Mouse (Mus musculus): ENCODE measurements around the gene Cadm1.
A peak's percentile ranks its signal among the peaks of the same experiment; 100 is the strongest.

The Cadm1 gene

DNA sequence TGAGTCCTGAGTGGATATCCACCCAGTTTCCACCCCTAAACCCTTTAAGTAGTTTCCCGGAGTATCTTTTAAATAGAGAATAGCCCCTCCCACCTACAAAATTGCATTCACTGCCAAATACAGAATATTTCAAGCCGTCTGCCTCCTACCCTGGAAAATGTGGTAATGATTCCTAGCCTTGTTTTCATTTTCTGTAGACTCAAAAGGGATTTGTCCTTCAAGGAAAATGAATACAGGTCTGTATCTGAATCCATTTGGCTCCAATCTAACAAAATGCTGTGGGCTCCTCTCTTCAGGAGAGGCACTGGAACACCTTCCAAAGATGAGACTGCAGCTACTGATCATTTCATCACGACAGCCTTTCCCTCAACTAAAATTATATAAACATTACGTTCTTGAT is 271.3 kb downstream of the Cadm1 start:
- DNase-seq (ENCODE audit: low spot score in 2 of 2): no peak

DNA sequence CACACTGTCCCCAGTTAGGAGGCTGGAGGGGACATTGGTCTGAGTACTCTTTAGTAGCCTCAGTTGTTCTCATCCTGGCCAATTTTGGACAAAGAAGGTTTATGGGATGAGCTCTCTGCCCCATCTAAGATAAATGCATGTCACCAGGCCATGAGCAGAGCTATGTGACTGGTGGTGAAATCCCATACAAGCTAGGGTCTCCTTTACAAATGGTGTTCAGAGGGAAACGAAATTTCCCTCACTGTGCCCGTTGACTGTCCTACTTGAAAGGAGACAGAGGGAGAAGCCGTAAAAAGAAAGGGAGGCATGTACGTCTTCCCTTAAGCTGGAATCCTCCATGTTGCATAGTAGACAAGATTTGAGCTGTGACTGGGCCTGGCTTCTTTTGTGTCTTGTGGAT is 272.6 kb downstream of the Cadm1 start:
- no peak for DNase-seq (ENCODE audit: low spot score in 2 of 2)

DNA sequence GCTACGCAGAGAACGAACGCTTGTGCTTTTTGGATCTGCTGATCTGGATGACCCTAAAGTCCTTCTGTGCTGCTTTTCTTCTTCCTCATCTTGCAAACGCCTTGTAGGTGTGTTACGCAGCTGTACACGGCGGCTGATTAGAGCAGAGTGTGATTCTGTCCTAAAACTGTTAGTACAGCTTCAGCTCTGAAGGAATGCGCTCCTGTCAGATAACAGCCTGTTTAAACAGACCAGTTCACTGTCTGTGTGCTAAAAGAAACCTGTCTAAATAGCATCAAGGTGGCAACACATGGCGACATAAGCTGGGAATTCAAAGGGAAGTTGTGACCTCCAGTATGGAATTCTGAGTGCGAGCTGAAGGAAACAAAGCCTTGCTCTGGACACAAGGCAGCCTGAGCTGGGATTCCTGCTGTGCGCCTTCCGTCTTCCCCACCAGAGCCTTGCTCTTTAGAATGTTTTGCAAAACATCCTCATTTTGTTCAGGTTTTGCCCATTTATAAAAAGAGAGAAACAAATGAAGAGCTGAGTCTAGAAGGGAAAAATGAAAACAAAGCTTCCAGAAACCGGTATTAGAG is 273.6 kb downstream of the Cadm1 start:
- no peak for DNase-seq (ENCODE audit: low spot score in 2 of 2)

DNA sequence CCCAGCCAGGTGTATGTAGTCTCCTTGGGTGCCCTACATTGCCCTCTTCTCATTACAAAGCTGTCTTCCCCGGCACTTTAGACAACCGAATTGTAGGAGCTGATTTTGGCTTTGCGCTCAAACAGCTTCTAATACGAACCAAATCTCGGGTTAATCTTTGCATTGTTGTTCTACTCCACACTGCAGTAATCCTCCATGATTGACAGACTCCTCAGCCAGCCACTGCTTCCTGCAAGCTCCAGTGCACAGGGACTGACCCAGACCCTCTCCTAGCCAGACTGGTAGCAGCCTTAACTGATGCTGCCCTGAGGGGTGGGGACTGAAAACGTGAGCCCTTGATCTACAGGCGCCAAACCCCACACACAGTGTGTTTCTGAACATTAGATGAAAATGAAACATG is 275.7 kb downstream of the Cadm1 start:
- DNase-seq (ENCODE audit: low spot score in 2 of 2): no peak

DNA sequence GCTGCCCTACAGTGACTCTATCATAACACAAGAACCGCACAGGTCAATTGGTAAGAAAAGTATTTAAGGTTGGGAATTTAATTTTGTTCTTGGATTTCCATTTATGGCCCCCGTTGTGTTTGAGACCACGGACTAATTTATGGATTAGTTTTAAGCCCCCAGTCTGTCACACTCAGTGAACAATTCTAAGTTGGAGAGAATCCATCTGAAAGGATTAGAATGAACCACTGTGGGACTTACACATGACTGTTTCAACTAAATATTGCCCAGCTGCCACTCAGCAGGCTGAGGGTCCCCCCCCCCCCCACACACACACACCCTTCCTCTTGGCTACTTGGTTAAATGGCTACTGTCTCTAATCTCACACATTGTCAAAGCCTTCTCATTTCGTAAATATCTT is 295.7 kb downstream of the Cadm1 start:
- no peak for DNase-seq (ENCODE audit: low spot score in 2 of 2)

DNA sequence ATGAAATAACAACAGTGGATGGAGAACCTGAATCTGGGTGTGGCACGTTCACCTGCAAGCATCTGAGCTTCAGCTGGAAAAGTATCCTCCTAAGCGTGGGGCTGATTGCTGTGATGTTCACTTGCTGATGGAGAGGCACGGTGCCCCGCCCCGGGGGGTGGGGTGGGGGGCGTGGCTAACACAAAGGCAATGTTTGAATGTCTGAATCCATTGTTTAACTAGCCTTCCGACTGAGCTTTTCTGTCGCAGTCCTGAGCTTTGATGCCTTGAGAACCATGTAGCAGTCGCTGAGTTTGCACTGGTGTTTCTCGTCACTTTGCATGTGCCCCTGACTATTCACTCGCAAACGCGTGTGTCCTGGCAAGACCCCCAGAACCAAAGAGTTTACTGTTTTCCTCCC is 298.8 kb downstream of the Cadm1 start:
- DNase-seq (ENCODE audit: low spot score in 2 of 2): no peak

DNA sequence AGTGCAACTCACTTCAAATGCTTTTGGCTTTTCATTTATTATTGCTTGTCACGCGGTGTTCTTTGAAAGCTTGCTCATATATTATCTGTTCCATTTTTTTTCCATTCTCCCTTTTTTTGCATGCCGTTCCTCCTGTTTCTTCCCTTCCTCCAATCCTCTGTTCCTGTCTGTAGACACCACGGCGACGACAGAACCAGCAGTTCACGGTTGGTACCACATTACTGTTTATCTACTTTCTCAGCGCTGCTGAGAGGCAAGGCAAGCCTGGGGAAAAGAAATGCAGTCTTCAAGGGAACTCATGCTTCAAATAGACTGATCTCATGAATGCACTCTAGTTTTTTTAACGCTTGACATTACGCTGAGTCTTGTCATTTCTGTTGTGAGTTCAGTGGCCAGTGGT is 299.2 kb downstream of the Cadm1 start:
- DNase-seq (ENCODE audit: low spot score in 2 of 2): no peak

DNA sequence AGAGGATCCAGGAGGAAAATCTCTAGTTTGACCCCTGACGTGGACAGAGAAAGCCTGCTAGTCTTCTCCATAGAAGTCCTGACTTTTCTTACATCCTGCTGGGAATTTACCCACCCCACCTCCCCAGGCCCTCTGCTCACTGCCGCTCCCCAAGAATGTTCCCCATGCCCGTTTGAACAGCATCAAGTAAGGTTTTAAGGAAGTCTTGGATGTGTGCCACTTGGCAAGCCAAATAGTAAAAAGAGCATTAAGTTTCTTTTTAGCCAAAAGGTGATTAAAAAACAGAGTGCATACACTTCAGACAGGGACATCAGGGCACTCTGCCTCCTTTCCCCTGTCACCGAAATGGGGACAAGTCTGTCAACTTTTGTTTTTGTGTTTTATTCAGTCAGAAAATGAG is 299.9 kb downstream of the Cadm1 start:
- DNase-seq (ENCODE audit: low spot score in 2 of 2): no peak

DNA sequence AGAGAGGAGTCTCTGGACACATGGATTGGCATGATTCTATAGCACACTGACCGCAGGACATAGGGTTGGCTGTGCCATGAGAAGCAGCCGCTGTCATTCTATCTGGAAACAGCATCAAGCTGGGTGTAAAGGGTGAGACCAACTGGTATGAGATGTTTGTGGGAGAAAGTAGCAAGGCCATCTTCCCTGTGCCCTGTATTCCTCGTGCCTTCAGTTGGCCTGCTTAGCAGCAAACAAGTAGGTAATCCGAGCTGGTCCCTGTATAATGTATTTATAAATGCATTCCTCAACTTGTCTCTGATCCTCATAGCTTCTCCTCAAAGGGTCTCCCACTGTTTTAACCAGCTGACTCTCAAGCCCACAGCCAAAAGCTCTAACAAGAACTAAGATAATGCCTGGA is 301.4 kb downstream of the Cadm1 start:
- no peak for DNase-seq (ENCODE audit: low spot score in 2 of 2)

DNA sequence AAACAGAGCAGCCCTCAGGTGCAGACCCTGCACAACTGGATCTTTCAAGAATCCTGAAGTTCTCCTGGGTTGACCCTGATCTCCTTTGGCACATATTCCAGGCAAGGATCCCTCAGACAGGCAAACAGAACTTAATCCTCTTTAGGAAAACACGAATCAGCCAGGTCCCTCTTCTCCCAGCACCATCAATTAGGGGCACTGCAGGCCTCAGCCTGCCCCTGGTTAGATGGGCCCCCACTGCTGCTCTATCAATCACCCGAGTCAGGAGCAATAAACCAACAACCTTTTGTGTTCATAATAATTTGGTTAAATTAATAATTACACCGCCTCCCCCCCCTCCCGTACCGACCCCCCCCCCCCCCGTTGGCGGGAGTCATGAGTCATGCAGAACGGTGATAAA is 308.2 kb downstream of the Cadm1 start:
- no peak for DNase-seq (ENCODE audit: low spot score in 2 of 2)

DNA sequence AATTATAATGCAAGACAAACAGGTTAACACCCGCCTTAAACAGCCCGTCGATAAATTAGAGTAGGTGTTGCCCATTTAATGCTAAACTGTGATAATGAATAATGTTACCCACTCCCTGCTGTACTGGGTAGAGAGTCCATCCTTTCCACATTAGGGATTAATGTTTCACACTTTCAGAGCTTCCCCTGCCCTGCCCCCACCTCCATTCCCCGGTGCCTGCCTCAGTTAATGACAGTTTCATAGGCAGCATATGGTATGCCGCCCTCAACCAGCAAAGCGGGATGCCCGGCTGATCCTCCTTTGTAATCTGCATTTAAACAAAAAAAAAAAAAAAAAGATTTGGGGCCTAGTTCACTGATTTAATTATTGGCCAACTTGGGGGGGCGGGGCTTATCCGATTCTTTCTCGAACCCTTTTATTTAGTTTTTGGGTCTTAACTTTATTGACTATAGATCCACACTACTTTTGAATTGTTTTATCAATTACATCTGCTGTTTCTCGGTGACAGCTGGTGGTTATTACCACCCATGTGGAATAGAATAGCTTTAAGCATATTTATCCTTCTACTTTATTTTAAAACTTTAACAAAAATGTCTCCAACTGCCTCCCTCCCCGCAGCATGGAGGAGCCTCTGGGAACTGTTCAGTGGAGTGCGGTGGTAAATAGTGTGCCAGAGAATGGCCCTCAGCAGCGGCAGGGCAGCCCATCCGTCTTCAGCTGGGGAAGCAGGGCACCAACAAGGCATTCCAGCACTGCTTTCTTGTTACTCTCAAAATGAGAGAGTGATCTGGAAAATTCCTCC is 309.1 kb downstream of the Cadm1 start:
- DNase-seq (ENCODE audit: low spot score in 2 of 2): no peak

DNA sequence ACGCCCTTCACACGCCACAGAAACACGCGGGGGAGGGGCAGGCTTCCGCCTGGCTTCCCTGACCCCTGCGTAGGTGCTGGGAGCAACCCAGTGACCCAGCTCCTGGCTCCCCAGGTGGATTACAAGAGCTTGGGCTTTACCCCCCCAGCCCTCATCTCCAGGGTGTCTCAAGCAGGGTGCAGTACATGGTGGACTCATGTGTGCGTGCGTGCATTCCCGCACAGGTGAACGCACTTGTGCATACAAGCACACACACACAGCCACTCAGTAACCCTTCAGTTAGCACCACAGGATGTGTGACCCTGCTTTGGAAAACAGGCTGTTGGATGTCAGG is 309.7 kb downstream of the Cadm1 start:
- DNase-seq (ENCODE audit: low spot score in 2 of 2): no peak

DNA sequence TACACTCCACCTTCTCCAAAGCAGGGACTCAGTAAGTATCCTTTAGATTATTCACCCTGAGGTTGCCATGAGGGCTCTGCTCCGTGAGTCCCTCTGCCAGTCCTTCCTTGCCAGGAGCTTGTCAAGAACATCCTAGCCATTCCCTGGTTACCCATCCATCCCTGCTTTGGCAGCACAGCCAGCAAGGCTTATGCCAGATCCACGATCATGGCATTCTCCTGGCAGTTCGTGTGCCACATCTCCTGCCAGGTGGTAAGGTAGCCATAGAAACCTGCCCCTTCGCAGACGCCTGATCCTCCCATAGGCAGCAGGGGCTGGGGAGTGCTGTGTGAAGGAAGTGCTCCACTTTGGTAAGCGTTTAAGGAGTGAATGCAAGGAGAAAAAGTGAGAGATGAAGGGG is 313.4 kb downstream of the Cadm1 start:
- no peak for DNase-seq (ENCODE audit: low spot score in 2 of 2)

DNA sequence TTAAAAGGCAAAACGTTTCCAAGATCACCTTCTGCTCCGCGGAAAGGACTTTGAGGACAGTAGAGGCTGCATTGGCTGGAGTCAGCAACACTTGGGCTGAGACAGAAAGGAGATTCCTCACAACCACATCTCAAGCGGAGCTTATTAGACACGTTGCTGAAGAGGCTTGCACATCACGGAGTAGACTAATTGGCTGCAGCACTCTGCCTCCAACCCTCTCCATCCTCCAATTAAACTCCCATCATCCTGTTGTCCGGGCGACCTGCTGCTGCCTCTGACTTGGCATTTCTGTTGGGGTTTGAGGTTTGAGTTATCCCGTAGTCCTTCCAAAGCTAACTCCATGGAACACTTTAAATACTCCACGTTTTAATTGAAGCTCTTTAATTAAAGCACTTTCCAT is 316.3 kb downstream of the Cadm1 start:
- DNase-seq (ENCODE audit: low spot score in 2 of 2): no peak

DNA sequence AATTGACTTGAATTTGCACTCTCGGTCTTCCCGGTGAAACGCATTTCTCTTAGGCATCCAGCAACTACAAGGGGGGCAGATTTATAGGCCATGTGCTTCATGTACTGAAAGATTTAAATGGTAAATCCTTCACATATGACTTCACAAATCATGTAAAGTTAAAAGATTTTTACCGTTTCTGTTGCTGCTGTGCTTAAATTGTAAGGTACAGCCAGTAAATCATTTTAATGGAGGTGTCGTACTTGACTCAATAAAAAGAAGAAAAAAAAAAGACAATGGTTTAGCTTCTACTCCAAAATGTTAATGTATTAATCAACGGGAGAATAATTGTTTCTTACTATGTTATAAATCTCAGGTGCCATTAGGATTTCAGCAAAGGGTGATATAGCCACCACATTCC is 317.0 kb downstream of the Cadm1 start:
- DNase-seq (ENCODE audit: low spot score in 2 of 2): no peak

DNA sequence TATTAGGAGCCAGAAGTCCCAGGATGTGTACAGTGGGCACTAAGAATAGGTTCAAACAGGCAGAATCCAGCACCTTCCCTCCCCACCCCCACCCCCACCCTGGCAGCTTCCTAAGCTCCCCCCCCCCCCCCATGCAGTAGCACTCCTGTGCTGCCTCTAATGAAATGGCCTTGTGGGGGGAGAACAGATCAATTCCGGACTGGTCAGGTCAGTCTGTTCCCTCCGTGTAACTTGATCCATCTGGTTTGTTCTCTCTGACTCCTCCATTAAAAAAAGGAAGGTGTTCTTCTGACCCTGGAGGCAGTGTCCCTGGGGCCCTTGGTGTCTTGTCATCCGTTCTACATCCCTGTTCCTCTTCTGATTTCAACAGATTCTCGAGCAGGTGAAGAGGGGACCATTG is 317.8 kb downstream of the Cadm1 start:
- DNase-seq (ENCODE audit: low spot score in 2 of 2): no peak

DNA sequence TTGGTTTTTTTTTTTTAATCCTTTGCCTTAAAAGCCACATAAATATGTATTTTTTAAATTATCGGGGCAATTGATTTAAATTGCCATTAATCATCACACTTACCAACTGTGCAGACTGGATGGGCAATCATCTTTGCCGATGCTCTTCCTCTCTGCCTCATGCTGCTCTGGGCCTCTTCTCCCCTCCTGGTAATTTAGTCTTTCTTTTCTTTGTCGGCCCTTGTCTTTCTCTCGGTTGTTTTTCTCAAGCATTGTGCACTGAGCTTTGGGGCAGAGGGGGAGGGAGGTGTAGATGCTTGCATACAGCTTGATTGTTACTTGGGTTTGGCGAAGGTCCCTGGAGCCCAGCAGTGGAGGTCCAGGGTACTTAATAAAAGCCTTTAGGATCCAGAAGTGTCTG is 318.8 kb downstream of the Cadm1 start:
- no peak for DNase-seq (ENCODE audit: low spot score in 2 of 2)

DNA sequence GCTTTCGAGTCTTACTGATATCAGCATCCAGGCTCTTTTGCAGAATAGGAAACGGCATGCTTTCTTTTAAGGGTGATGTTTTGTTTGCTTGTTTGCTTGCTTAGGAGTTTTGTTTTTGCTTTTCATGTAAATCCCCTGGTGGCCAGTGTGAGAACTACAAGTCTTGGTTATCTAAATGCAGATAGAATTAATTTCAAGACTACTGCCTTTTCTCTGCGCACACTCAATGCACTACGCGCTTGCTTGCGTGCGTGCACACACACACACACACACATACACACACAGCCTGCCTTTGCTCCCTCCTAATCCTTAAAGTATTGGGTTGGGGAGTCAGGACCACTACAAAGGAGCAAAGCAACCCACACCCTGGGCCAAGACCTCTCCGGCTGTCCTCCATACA is 326.3 kb downstream of the Cadm1 start:
- DNase-seq (ENCODE audit: low spot score in 2 of 2): peak in 1 of 2 experiments; percentile 1

DNA sequence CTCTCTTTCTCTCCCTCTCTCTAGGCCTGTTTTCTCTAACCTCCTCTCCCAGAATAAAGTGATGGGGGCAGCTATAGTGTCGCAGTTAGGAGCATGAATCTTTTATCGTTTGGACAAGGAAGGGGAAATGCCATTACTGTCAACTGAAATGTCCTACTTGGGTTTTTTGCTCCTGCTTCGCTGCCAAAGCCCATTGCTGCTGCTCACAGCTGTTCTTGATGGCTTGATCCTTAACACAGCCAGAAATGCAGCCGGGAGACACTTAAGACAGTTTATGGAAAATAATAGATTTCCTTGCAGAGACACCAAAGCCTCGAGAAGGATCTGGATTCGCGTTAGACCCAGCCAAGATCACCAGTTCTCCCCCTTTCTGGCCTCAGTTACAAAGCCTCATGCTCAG is 327.3 kb downstream of the Cadm1 start:
- DNase-seq (ENCODE audit: low spot score in 2 of 2): no peak

DNA sequence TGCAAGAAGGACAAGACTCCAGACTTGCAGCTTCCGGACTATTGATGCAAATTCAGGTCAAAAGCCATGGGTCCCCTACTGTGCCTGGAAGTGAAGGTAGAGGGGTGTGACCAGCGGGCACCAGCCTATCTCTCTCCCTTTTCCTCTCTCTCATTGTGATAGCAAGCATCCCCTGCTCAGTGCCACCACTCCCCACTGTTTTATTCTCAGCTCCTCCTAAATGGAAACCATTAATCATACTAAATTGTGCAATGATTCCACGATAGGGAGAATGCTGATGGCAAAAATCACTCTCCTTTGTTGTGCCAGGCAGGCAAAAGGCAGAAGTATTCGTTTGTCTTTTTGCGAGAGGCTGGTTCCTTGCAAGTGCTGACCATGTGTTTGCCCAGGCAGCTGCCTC is 328.2 kb downstream of the Cadm1 start:
- DNase-seq (ENCODE audit: low spot score in 2 of 2): no peak

DNA sequence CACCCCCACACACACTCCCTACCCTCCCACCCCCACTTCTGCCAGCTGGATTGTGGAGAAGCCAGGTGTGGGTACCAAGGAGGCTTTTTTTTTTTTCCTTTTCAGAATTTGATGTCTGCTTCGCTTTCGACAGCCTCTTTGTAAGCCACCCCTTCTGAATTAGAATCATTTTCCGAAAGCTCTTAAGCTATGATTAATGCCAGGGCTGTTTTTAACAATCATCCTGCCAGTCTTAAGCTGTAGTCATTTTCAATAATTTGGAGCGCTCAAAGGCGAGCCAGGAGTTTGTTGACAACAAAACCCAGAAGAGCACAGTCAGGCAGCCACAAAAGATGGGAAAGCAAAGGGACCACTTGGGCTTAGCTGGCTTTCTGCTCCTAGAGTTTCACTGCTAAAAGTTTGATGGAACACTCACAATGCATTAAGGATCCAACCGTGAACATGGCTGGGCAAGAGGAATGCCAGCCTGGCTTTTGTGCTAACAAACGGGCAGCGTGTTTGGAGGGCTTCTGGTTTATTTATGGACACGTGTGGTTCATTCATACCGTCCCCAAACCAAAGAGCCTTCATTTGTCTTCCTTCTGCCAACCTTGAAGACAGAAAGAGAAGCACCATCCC is 328.9 kb downstream of the Cadm1 start:
- DNase-seq (ENCODE audit: low spot score in 2 of 2): no peak

DNA sequence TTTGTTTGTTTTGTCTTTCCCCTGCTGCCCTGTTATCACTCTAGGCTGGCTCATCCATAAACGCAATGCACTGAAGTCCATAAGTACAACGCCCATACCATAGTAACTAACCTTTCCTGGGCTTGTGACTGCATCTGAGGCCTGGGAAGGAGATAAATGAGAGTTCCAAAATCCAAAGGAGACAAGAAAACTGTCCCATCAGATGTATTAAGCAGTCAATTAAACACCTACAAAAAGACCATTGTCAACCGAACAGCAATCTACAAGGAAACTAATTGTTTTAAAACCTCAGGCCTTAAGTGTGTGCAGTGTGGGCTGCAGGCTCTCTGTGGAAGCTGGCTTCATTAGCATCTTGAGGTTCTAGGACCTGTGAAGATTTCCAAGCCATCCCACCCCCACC is 331.0 kb downstream of the Cadm1 start:
- DNase-seq (ENCODE audit: low spot score in 2 of 2): no peak

DNA sequence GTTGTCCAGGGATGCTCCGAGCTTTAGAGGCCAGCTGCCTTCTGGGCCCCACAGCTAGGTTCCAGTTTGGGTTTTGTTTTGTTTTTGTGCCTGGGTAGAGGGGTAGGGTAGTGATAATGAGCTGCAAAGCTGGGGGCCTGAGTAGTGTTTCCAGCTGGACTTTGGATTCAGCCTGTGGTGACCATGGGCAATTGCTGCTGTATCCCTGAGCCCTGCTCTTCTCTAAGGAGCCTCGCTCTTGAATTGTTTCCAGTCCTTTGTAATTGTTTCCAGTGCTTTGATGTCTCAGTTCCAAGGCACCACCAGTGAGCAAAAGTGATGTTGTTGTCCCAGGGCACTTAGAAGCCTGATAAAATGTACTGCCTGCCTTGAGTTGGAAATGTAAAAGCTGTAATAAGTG is 331.8 kb downstream of the Cadm1 start:
- no peak for DNase-seq (ENCODE audit: low spot score in 2 of 2)

DNA sequence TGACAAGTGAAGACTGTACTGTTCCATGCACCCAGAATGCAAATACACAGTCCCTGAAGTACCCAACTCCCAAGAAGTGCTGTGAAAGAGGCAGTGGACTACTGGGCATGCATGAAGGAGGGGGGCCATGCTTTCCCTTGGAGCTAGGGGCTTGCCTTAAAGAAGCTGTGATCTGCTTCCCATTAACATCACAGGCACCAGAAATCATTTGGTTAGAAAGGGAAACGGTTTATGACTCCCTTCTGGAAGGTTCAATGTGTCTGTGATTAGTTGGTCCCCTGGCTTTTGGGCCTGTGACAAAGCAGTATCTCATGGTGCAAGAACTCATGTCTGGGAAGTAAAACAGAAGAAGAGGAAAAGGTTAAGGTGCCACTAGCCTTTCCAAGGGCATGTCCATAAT is 336.0 kb downstream of the Cadm1 start:
- no peak for DNase-seq (ENCODE audit: low spot score in 2 of 2)

Data from natural killer cell, adult 2 months (primary cell).